21 mouse cellular contexts compared by ENCODE assay signal in genomic region chr17:14531796-14532195, GRCm38 (mm10).
DNase-seq lines count a peak whose midpoint lies in the region; ATAC-seq and TF ChIP-seq lines count a peak whose summit lies in the region.
"Had no signal": no experiment of that assay in that cellular context is flagged by ENCODE, and none has a peak within 500 bp of the region (broad histone marks: within the 10 kb centered on the region; RNA-seq: fewer than 3 reads in every experiment).

No protein-coding gene starts in this region.

- H3K4me3 ChIP-seq in intestine, embryonic 15.5 days (replicated peaks) = no peak overlapping the region
- H3K4me3 ChIP-seq in intestine, postnatal 0 days (ENCODE audit: low read depth, low read length) = no peak overlapping the region
- H3K4me3 ChIP-seq in embryonic fibroblast, embryonic 13.5 days (ENCODE audit: insufficient read depth, low read length) = no peak overlapping the region
- no peak overlapping the region for H3K4me3 ChIP-seq in stomach, embryonic 15.5 days (replicated peaks)
- H3K4me3 ChIP-seq in kidney, embryonic 15.5 days (replicated peaks) = no peak overlapping the region
- H3K4me3 ChIP-seq: forebrain, embryonic 13.5 days; gastrocnemius, adult 2 months; heart, adult 2 months; hindbrain, embryonic 15.5 days had no signal

- no peak overlapping the region for H3K4me2 ChIP-seq in intestine, embryonic 15.5 days (replicated peaks)
- H3K4me2 ChIP-seq in intestine, postnatal 0 days (replicated peaks; ENCODE audit: low read depth) = no peak overlapping the region
- no peak overlapping the region for H3K4me2 ChIP-seq in stomach, embryonic 15.5 days
- H3K4me2 ChIP-seq in kidney, embryonic 15.5 days = no peak overlapping the region
- H3K4me2 ChIP-seq: forebrain, embryonic 13.5 days; hindbrain, embryonic 15.5 days had no signal

- DNase-seq in heart, adult 11 months = peak; percentile 74
- no peak for DNase-seq in heart, adult 9 months (ENCODE audit: low spot score in 2 of 2)
- no peak for DNase-seq in adrenal gland, postnatal 14 days
- DNase-seq: adrenal gland, postnatal 25 days; cerebellum, adult 18-20 months; cerebellum, adult 9-11 months; cerebellum, postnatal 36 days; gastrocnemius, adult 2 months; gastrocnemius, postnatal 25 days; heart, adult 2 months; heart, postnatal 14 days; kidney, adult 18-20 months had no signal

- no peak overlapping the region for H3K27ac ChIP-seq in intestine, embryonic 15.5 days
- no peak overlapping the region for H3K27ac ChIP-seq in intestine, postnatal 0 days (ENCODE audit: low read depth, low read length)
- H3K27ac ChIP-seq in embryonic fibroblast, embryonic 13.5 days (ENCODE audit: insufficient read depth, low read length) = peak overlapping the region; percentile 55; the same call in 1 of the 2 replicates
- peak overlapping the region; percentile 17; the same call in 1 of the 2 replicates for H3K27ac ChIP-seq in stomach, embryonic 15.5 days
- H3K27ac ChIP-seq in kidney, embryonic 15.5 days = no peak overlapping the region
- H3K27ac ChIP-seq: forebrain, embryonic 13.5 days; heart, adult 2 months; hindbrain, embryonic 15.5 days had no signal

- H3K36me3 ChIP-seq in intestine, embryonic 15.5 days = no peaks in the 10 kb centered on the region
- H3K36me3 ChIP-seq in intestine, postnatal 0 days (ENCODE audit: control insufficient read depth, insufficient read depth) = no peaks in the 10 kb centered on the region
- no peaks in the 10 kb centered on the region for H3K36me3 ChIP-seq in stomach, embryonic 15.5 days
- no peaks in the 10 kb centered on the region for H3K36me3 ChIP-seq in kidney, embryonic 15.5 days
- H3K36me3 ChIP-seq: hindbrain, embryonic 15.5 days had no signal

- 0 out of 2 replicates have a peak, but pooled peaks have one; percentile 4 for ATAC-seq in intestine, embryonic 15.5 days
- no peak for ATAC-seq in intestine, postnatal 0 days
- ATAC-seq in stomach, embryonic 15.5 days (ENCODE audit: insufficient read depth, low FRiP score, low read depth) = no peak
- ATAC-seq in kidney, embryonic 15.5 days (replicated peaks; ENCODE audit: low FRiP score) = no peak
- ATAC-seq: activated CD4-positive, CD25-positive, alpha-beta regulatory T cell, adult 4 months; forebrain, embryonic 13.5 days; Patski had no signal

- H3K9ac ChIP-seq in intestine, embryonic 15.5 days = no peak overlapping the region
- H3K9ac ChIP-seq in intestine, postnatal 0 days (ENCODE audit: low read depth, low read length) = no peak overlapping the region
- no peak overlapping the region for H3K9ac ChIP-seq in stomach, embryonic 15.5 days
- H3K9ac ChIP-seq in kidney, embryonic 15.5 days = no peak overlapping the region
- H3K9ac ChIP-seq: forebrain, embryonic 13.5 days; hindbrain, embryonic 15.5 days had no signal

- no peaks in the 10 kb centered on the region for H3K9me3 ChIP-seq in intestine, embryonic 15.5 days
- no peaks in the 10 kb centered on the region for H3K9me3 ChIP-seq in intestine, postnatal 0 days (ENCODE audit: control insufficient read depth)
- no peaks in the 10 kb centered on the region for H3K9me3 ChIP-seq in stomach, embryonic 15.5 days
- H3K9me3 ChIP-seq in kidney, embryonic 15.5 days (replicated peaks) = no peaks in the 10 kb centered on the region
- H3K9me3 ChIP-seq: forebrain, embryonic 13.5 days; hindbrain, embryonic 15.5 days had no signal

- peaks cover 5% of the 10 kb centered on the region for H3K4me1 ChIP-seq in intestine, embryonic 15.5 days (replicated peaks)
- no peaks in the 10 kb centered on the region for H3K4me1 ChIP-seq in intestine, postnatal 0 days (replicated peaks; ENCODE audit: control insufficient read depth, insufficient read depth, low read length)
- peaks cover 4% of the 10 kb centered on the region; the same call in 1 of the 2 replicates for H3K4me1 ChIP-seq in embryonic fibroblast, embryonic 13.5 days (ENCODE audit: control insufficient read depth, insufficient read depth, low read length)
- peaks cover 10% of the 10 kb centered on the region for H3K4me1 ChIP-seq in stomach, embryonic 15.5 days
- H3K4me1 ChIP-seq in kidney, embryonic 15.5 days = no peaks in the 10 kb centered on the region
- H3K4me1 ChIP-seq: forebrain, embryonic 13.5 days; hindbrain, embryonic 15.5 days had no signal

- TF ChIP-seq POLR2A in embryonic fibroblast, embryonic 13.5 days (IDR thresholded peaks at IDR 0.05; ENCODE audit: low read depth, low read length) = no peak

- 80% methylated on average over 3 of the region's 3 CpGs for WGBS in intestine, embryonic 15.5 days
- WGBS in intestine, postnatal 0 days = 70% methylated on average over 3 of the region's 3 CpGs
- WGBS in stomach, embryonic 15.5 days = 90% methylated on average over 3 of the region's 3 CpGs
- 84% methylated on average over 3 of the region's 3 CpGs for WGBS in kidney, embryonic 15.5 days

- H3K27me3 ChIP-seq in intestine, embryonic 15.5 days (replicated peaks) = no peaks in the 10 kb centered on the region
- H3K27me3 ChIP-seq in intestine, postnatal 0 days (replicated peaks; ENCODE audit: control insufficient read depth, insufficient read depth, low read length) = no peaks in the 10 kb centered on the region
- H3K27me3 ChIP-seq in stomach, embryonic 15.5 days (replicated peaks) = no peaks in the 10 kb centered on the region
- H3K27me3 ChIP-seq in kidney, embryonic 15.5 days = no peaks in the 10 kb centered on the region
- H3K27me3 ChIP-seq: forebrain, embryonic 13.5 days; hindbrain, embryonic 15.5 days had no signal

- TF ChIP-seq CTCF in intestine, postnatal 0 days (IDR thresholded peaks at IDR 0.05; ENCODE audit: low read depth) = no peak
- TF ChIP-seq CTCF in embryonic fibroblast, embryonic 13.5 days (IDR thresholded peaks at IDR 0.05; ENCODE audit: borderline replicate concordance, insufficient read depth, low read length) = no peak

Comparison
In these comparisons a context has a peak if more than half of its experiments do, and no peak if none do; other contexts are left out.
1. H3K27ac ChIP-seq: peak in embryonic fibroblast, embryonic 13.5 days (single experiment) and stomach, embryonic 15.5 days (single experiment); none in intestine, embryonic 15.5 days (single experiment), intestine, postnatal 0 days (single experiment) and kidney, embryonic 15.5 days (single experiment).